Mouse (Mus musculus) myocyte (in vitro differentiated cells): ENCODE results near the gene Qtrt1.

ENCODE experiments used
- CEBPB ChIP-seq: IDR thresholded peaks from 2 replicates; pipeline ENCODE4 v1.6.1; 2011; ENCODE audit warnings: mild to moderate bottlenecking, moderate library complexity; ENCODE audit not compliant: poor library complexity, insufficient read depth, severe bottlenecking
- E2F4 ChIP-seq: IDR thresholded peaks from one replicate; pipeline ENCODE4 v1.6.1; 2011; ENCODE audit warnings: mild to moderate bottlenecking, control low read depth, moderate library complexity; ENCODE audit not compliant: insufficient read depth
- MYOG ChIP-seq, 3 experiments: IDR thresholded peaks; one replicate each; pipeline ENCODE4 v1.6.1; 2011; ENCODE audit warnings: control low read depth in 2 of 3, low read depth in 2 of 3, mild to moderate bottlenecking in 2 of 3; ENCODE audit not compliant: insufficient read length in 2 of 3, control insufficient read depth in 1 of 3, insufficient read depth in 1 of 3
- POLR2A ChIP-seq: IDR thresholded peaks from one replicate; pipeline ENCODE4 v1.6.1; 2011; ENCODE audit warnings: low read depth, mild to moderate bottlenecking, control low read depth, moderate library complexity; ENCODE audit not compliant: insufficient read length
- TCF12 ChIP-seq: IDR thresholded peaks from one replicate; pipeline ENCODE4 v1.6.1; 2011; ENCODE audit warnings: mild to moderate bottlenecking, control low read depth; ENCODE audit not compliant: poor library complexity, insufficient read depth, severe bottlenecking
- USF1 ChIP-seq: IDR thresholded peaks from one replicate; pipeline ENCODE4 v1.6.1; 2011; ENCODE audit warnings: low read depth, mild to moderate bottlenecking, control low read depth, moderate library complexity

- TF ChIP-seq POLR2A: no peak
- no peak for TF ChIP-seq USF1
- no peak for TF ChIP-seq CEBPB
- no peak for TF ChIP-seq TCF12
- no peak for TF ChIP-seq MYOG (IDR thresholded peaks at IDR 0.05; ENCODE audit: control insufficient read depth in 1 of 3, insufficient read depth in 1 of 3, insufficient read length in 2 of 3, low read depth in 2 of 3)
- TF ChIP-seq E2F4: no peak
Measured at GRCm38 (mm10) chr9:21440387-21440786, 28.8 kb downstream of the Qtrt1 start.
